Mouse (Mus musculus): Measurements from ENCODE around the gene Wdr12. TPM values are rescaled to one million over a fixed set of nuclear protein-coding genes. Genes with fewer than 3 reads are reported as not detected.

Wdr12 gene
- 57.6 and 60.4 TPM in 2 replicates for polyA plus RNA-seq (2015; fragmentation: Nextera tagmentation; extraction: Ambion mirVana)

GRCm38 (mm10) chr1:60098024-60098781 lies at the start of gene Wdr12, which contains the start of gene Carf:
Gene Wdr12 (minus strand): TSS chr1:60098645.
Gene Carf (plus strand): TSS chr1:60098247.

GRCm38 (mm10) chr1:60042796-60043469 lies 55.5 kb downstream of the Wdr12 start, which contains the start of gene Ica1l:
Gene Ica1l (minus strand): TSS chr1:60043184.

Other genes starting within 250 kb of the Wdr12 start
- gene Fam117b, start 185.6 kb downstream of the Wdr12 start, polyA plus RNA-seq (2015; fragmentation: Nextera tagmentation; extraction: Ambion mirVana): 6.8 and 7.1 TPM in 2 replicates
- 0.84 and 1.1 TPM in 2 replicates for gene Ica1l, start 55.5 kb downstream of the Wdr12 start, polyA plus RNA-seq (2015; fragmentation: Nextera tagmentation; extraction: Ambion mirVana)
- gene Carf, start 398 bp downstream of the Wdr12 start, polyA plus RNA-seq (2015; fragmentation: Nextera tagmentation; extraction: Ambion mirVana): 3.2 and 4.2 TPM in 2 replicates
- gene Nbeal1, start 82.0 kb upstream of the Wdr12 start, polyA plus RNA-seq (2015; fragmentation: Nextera tagmentation; extraction: Ambion mirVana): 3.2 and 3.9 TPM in 2 replicates
- 10.7 and 13.8 TPM in 2 replicates for gene Cyp20a1, start 244.7 kb upstream of the Wdr12 start, polyA plus RNA-seq (2015; fragmentation: Nextera tagmentation; extraction: Ambion mirVana)